Mouse (Mus musculus) left cerebral cortex, adult 9 months (tissue): ENCODE results near the gene Ehmt2.
A peak's percentile ranks its signal among the peaks of the same experiment; 100 is the strongest.

Experiments
- DNase-seq, 2 experiments: peaks; one replicate each; pipeline ENCODE4 v3.0.0; 2022; ENCODE audit warnings: low spot score in 2 of 2

Gene Ehmt2

DNA sequence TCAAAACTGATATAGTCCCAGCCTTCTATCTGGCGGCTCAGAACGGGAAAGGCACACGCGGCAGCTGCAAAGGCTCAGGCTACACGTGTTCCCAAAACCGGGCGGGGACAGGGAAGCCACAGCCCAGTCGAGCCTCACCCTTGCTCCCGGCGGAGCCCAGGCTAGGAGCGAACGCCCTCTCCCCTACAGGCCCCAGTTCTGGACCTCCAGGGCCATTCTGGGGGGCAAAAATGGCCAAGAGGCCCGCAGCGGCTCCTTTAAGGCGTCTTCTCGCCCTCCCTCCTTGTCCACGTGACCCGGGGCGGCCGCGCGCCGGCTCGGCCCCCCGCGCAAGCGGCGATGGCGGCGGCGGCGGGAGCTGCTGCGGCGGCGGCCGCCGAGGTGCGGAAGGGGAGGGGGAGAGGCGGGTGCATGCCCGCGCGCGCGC is at the start of gene Ehmt2, which contains the start of gene C2:
TSS of gene Ehmt2 (plus strand) at position 310 of the 427 bp plus-strand sequence.
TSS of gene C2 (minus strand) at position 106 of the 427 bp plus-strand sequence.
- peak in 1 of 2 experiments; percentile 73 for DNase-seq

DNA sequence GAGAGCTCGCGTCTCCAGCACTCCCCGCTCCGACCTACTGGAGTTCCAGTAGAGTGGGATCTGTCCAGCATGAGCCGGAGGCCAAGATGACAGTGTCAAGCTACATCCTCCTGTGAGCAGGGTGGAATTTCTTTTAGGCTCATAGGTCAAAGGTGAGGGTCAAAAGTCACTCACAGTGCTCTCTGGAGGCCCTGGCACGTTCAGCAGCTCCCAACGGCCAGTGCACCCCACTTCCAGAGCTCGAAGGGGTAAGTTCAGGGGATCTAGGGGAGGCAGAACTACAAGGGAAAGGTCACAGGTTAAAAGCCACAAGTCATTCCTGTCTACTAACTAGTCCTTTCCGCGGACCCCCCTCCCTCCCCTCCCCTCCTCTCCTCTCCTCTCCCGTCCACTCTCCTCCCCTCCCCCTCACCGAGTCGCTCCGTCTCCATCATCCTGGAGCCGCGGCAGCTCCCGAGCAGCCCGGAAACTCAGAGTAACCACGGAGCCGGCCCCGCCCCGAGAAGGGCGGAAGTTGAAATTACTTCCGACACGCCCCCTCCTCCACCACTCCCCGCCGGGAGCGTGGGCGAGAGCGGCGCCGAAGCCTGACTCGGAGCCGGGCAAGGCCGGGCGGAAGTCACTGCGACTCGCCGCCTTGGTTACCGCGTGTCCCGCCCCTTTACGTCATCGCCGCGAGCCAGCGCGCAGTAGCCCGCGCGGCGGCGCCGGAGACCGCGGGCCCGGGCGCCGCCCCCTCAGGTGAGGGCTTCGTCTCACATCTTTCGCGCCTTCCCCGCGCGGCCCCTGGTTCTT is 48.4 kb upstream of the Ehmt2 start, which contains the start of the genes Skiv2l and Nelfe:
TSS of gene Skiv2l (minus strand) at position 489 of the 795 bp plus-strand sequence.
TSS of gene Nelfe (plus strand) at position 670 of the 795 bp plus-strand sequence.
- DNase-seq, result peak; percentile 92 to 97

DNA sequence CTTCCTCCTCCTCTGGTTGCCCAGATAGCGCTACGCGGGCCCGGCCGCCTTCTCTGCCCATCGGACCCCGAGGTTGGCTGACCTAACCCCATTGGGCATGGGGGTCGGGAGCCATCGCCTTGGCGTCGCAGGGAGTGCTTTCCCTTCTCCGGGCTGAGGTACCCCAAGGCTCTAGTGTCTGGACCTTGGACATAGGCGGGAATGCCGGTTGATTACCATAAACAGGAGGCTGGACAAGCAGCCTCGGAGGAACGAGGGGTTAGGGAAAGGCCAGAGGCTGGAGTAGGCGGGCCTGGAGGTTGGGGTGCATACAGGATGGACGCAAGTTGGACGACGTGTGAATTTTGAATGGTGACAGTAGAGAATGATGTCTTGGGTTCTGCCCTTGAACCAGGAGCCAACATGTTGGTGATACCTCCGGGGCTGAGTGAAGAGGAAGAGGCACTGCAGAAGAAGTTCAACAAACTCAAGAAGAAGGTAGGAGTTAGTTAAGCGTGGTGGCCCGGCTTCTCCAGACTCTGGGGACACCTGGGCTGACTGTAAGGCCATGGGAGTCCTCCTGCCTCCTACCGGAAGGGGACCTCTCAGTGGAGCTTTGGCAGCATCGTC is 47.6 kb upstream of the Ehmt2 start:
- DNase-seq, result no peak

DNA sequence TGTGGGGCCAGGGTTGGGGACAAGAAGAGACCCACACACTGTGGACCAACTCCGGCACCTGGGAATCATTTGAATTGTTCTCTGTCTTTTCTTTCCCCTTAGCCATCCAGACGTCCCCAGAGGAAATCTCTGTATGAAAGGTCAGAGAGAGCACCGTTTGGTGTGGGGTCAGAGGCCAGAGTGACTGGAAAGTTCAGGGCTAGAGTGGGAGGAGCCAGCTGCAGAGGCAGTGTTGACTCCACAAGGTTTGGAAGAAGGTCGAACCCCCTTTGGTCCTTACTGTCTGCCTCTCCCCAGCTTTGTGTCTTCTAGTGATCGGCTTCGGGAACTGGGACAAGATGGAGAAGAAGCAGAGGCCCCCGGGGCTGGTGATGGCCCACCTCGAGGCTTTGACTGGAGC is 44.8 kb upstream of the Ehmt2 start:
- no peak for DNase-seq

DNA sequence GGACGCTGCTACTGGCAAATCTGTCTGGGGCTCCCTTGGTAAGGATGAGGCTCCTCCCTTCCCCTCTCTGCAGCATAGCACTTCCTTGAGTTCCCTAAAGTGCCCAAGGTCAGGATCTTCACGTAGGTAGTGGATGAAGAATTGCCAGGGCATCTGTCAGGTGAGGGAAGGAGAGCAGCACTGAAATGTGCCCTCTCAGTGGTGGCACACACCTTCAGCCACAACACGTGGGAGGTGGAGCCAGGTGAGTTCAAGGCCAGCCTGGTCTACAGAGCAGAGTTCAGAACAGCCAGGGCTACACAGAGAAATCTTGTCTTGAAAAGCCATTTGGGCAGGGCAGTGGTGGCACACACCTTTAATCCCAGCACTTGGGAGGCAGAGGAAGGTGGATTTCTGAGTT is 43.5 kb upstream of the Ehmt2 start:
- no peak for DNase-seq

DNA sequence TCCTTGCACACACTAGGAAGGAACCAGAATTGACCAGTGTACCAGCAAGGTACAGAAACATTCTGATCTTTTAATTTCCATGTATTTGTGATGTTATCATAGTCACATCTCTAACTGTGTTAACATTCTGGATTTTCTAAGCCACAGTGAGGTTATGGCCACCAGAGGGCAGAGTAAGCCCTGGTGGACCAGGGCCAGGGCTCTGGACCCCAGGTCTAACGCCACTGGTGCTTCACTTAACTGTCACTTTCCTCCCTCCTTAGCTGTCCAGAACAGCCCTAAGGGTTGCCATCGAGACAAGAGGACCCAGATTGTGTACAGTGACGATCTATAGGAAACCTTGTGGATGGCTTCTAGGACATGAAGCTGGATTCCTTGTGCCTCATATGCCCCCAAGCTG is 42.4 kb upstream of the Ehmt2 start:
- DNase-seq, result no peak

DNA sequence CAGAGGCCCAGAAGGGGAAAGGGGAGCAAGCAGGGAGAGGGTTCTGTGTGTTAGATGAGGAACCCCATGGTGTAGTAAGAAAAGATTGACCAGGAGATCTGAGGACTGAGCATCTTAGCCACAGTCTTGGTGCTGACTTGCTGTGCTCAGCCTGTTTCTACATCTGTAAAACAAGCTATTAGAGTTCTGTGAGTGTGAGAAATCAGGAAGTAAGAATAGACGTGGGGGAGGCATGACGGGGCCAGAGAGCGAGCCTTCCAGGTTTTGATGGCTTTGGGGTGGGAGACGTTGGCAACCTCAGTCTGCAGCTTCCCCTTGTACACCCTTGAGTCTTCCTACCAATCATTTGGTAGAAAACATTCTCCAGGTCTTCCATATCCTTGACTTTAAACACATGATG is 39.6 kb upstream of the Ehmt2 start:
- DNase-seq, result no peak

DNA sequence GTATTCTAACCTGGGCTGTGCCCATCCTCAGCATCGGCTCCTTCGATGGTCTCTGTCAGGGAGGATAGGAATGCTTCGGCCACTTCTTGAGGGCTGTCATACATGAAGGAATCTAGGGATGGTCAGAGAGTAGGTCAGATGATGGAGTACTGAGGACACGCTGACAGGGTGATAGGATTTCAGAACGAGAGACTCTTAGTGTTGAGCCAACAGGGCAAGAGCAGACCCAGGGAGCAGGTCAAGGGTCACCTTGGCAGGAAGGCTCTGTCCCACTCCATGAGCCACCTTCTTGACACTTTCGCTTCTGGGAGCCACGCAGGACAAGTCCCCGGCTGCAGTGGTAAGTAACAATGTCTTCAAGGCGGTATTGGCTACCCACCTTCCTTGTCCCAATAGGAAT is 37.8 kb upstream of the Ehmt2 start:
- DNase-seq, result no peak

DNA sequence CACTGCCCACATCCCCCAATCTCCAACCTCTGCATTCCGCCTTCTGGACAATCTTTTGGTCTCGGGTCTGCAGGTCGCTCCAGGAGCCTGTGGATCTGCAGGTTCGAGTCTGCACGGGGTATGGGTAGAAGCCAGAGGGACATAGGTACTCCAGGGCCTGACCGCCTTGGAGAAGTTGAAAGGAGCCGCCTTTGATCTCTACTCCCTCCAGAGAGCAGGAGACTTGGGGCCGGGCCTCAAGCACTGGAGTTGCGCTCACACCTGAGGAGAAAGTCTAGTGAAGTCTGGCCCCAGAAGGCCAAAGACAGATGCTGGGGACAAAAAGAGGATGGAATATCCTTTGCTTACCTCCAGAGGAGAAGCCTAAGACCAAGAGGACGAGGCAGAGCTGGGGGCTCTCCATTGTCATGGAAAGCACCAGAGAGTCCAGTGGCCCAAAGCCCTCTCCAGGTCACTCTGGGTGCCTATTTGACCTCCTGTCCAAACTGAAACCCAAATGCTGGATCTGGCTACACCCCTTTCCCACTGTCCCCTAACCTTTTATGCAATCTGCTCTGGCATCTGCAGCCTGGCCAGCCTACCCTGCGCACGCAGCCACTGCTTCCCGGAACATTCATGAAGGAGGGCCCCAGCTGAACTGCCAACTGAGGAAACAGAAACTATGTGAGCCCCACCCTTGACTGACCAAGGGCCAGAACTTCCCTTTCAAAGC is 36.4 kb upstream of the Ehmt2 start:
- no peak for DNase-seq

DNA sequence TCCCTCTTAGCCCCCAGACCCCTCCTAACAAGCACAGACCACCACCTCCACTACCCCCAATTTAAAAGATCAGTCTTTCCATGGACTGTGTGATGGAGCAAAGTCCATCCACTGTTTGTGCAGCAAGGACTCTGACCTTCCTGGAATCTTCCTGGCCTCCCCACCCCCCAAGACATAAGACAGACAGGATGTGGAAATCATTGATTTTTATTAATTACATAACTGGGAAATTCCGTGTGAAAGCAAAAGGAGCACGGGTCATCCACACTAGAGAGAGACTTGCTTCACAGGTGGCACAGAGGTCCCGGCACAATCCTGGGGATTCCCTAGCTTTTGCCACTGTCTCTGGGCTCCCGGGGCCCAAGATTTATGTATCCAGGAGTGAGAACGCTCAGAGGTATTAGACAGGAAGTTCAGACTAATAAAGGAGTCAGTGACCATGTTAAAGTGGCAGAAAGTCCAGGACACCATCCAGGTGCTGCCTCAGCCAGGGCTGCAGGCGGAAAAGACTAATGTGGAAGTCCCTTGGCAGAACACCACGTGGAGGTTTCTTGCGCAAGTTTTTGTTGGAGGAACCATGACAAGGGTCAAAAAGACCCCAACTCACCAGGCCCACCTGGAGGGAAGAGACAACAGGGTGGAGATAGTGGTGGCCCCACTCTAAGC is 35.7 kb upstream of the Ehmt2 start, which contains the start of gene Cfb:
TSS of gene Cfb (minus strand) at position 103 of the 666 bp plus-strand sequence.
- DNase-seq, result no peak

DNA sequence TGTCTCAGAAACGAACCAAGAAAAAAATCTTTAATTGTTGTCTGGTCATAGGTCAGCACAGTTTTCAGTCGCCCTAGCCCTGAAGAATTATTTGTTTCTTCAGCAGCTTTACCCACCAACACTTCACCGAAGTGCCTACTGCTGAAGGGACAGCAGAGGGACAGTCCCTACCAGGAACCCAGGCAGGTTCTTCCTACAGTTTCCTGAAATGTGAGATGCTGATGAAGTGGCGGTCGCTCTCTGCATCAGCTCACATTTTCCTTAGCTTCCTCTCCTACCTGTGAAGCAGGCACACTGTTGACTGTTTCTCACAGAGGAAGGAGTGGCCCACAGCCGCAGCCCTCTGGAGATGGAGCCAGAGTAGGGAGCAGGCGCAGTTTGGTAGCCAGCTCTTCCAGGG is 32.3 kb upstream of the Ehmt2 start:
- no peak for DNase-seq

DNA sequence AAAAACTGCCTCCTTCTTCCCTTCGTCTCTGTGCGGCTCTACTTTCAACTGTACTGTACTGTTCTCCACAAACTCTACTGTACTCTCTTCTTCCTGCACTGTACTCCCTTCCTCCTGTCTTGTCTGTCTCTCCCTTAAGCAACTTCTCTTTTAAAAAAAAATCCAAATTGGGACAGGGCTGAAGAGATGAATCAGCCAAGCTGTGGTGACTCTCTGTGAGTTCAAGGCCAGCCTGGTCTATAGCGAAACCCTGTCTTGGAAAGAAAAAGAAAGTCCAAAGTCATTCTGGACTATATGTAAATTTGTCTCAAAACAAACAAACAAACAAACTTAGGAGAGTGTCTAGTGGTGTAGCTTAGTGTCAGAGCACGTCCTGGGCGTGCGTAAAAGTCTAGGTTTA is 23.9 kb upstream of the Ehmt2 start:
- DNase-seq, result no peak

DNA sequence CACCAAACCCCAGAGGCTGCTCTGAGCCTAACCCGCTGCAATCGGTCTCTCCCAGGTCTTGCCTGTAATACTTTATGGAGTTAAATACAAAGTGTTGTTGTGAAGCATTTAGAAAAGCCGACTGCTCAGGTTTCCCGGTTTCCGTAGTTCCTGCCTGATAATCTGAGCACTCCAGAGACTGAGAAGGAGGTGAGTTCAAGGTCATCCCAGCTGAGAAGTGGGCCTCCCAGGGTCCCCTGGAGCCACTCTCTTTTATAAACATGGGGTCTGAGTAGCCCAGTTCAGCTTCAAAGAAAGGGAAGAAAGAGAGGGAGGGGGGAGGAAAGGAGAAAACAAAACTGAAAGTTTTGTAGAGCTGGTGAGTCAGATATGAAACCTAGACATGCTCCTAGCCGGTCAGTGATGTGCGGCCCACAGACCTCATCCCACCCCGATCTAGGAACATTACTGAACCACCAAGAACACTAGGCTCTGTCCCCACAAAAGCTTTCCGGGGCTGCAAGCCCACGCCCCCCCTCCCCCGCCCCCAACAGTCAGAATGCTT is 18.9 kb upstream of the Ehmt2 start, which contains the start of gene Zbtb12:
TSS of gene Zbtb12 (plus strand) at position 148 of the 544 bp plus-strand sequence.
- no peak for DNase-seq

DNA sequence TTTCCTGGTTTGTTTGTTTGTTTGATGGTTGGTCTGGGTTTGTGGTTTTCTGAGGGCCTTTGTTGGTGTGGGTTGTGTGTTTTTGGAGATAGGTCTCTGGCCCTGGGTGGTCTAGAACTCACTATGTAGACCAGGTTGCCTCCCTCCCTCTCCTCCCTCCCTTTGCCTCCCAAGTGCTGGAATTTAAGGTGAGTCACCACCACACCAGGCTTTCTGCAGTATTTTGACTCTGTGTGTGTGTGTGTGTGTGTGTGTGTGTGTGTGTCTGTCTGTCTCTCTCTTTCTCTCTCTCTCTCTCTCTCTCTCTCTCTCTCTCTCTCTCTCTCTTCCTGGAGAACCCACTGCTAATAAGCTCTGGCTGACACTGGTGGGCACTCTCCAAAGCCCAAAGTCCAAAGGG is 17.1 kb upstream of the Ehmt2 start:
- no peak for DNase-seq

DNA sequence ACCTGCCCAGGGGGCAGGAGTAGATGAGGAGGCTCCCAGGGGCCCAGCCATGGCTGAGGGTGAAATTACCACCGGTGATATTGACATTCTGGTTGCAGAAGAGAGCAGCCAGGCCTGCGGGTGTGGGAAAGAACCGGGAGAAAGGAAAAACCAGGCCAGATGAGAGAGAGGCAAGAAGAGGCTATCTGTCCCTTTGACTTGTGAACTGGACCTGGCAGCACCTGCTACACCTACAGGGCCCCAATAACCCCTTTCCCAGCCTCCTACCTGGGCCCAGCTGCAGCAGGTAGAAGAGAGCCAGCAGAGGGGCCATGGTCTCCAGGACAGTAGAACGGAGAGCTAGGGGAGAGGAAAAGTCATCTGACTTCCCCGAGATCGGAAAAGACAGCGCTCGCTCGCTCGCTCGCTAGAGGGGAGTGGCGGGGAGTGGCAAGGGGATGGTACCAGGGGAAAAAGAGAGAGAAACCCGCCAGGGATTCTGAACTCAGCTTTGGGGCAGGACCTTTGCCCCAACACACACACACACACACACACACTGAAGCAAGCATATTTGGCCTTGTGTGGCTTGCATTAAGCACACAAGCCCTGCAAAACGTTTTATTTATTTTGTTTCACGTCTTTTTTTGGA is 16.5 kb upstream of the Ehmt2 start, which contains the start of gene Gm20547:
TSS of gene Gm20547 (minus strand) at position 360 of the 628 bp plus-strand sequence.
- no peak for DNase-seq

DNA sequence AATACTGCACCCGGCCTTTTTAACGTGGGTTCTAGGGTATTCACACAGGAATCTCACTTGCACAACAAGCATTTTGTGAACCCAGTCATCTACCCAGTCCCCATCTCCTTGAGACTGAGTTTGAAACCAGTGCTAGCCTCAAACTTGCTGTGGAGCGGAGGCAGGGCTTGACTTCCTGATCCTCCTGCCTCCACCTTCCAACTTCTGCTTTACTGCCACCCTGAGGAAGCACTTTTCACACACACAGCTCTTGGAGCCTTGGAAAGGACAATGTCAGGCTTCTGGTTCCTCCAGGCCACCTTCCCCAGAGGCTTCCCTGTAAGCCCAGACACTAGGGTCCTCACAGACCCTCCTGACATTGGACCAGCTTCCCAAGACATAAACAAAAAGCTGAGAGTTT is 14.9 kb upstream of the Ehmt2 start:
- no peak for DNase-seq

DNA sequence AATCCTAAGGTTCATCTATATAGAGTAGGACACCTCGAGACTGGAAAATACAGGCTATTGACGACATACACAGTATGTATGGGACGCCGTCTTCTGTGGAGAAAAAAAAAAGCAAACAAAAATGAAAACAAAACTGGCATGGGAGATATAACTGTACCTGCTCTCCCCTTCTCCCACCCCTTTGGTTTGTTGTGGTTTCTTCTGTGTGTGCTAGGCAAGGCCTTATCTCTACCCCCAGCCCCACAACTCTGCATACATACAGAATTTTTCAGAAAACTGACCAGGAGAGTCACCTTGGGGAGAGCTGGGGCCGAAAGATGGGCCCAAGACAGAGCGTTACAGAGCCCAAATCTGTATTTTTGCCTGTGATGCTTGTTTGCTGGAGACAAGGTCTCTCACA is 13.6 kb upstream of the Ehmt2 start:
- no peak for DNase-seq

DNA sequence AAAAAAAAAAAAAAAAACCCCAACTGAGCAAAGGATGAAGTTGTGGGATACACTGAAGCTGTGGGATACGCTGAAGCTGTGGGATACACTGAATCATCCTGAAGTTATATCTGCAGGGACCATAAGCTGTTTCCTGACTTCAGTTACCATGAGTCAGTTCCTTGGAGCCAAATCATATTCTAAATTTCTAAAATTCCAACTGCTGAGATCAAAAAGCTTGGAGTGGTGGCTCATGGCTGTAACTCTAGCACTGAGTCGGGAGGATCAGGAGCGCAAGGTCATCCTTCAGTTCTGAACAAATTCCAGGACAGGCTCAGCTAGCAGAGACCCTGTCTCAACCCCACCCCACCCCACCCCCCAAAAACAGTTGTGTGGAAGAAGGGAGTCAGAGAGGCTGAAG is 12.7 kb upstream of the Ehmt2 start:
- DNase-seq, result no peak

DNA sequence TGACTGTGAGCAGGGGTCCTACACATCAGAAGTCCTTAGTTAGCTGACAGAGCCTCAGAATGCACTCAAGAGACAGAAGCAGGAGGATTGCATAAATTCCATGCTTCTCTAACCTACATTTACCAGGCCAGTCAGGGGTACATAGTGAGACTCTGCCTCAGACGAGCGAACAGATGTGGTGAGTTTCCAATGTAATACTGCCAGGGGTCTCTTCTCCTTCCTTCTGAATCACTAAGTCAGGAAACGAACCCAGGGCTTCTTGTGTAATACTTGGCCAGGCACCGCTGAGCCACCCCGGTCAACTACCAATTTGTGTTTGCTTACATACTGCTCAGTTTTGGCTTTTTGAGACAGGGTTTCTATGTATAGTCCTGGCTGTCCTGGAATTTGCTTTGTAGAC is 10.3 kb upstream of the Ehmt2 start:
- DNase-seq, result no peak

DNA sequence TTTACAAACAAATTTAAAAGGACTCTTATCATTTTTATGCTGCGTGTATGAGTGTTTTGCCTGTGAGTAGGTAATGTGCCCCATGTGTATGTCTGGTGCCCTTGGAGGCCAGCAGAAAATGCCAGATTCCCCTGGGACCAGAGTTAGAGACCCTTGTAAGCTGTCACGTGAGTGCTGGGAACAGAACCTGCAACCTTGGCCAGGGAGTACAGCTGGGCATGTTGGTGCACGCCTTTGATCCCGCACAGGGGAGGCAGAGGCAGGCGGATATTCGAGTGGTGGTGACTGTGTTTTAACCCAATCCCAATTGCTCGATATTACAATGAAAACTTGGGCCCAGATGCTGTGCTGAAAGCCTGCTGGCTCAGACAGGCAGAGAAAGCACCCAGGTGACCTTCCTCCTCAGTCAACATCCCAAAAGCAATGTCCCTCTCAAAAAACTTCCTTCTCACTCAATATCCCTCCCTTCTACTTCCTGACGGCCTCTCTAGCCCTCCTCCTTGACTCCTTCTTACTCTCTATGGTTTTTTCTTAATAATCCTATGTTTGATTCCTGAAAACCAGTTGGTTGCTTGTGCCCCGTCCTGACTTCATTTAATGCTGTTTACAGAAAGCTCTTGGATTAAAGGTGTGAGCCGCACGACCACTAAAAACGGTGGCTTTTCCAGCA is 8.1 kb upstream of the Ehmt2 start:
- DNase-seq, result no peak
